Mouse (Mus musculus) adrenal gland, adult 8-10 months (tissue): ENCODE data around the gene Gfy. TPM values are rescaled to one million over a fixed set of nuclear protein-coding genes. Genes with fewer than 3 reads are reported as not detected.

ENCODE experiments used
- DNase-seq: peaks from one replicate; pipeline ENCODE4 v3.0.0; 2022
- total RNA-seq, 4 experiments: library from RNA; stranded (reverse); gene quantifications; 2 replicates each; pipeline ENCODE4 v1.2.4; 2022

The Gfy gene
- total RNA-seq, 4 experiments from 2014 or later, result not detected

- DNase-seq, result no peak
These were observed 32.1 kb downstream of the Gfy start for GRCm38 (mm10) chr7:45147267-45147666.

DNA sequence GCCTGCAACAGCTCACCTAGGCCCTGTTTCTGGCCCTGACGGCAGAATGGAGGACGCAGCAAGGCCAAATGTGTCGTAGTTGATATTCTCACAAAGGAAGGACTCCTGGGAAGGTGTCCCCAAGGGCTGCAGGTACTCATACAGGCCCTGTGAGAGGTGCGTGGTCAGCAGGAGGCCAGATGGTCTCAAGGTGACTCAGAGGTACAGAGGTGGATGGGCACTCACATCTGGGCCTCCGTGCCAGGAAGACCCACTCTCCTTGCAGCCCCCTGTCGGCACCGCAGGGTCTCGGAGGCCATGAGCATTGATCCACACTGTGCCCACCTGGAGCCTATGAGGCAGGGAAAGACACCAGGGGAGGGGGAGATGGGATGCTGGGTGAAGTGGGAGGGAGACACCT is 33.9 kb downstream of the Gfy start:
- no peak for DNase-seq

GRCm38 (mm10) chr7:45144368-45145174 is 34.8 kb downstream of the Gfy start:
- DNase-seq, result no peak

- no peak for DNase-seq
These were observed 37.5 kb downstream of the Gfy start for GRCm38 (mm10) chr7:45141914-45142313.

GRCm38 (mm10) chr7:45141319-45141718 is 38.0 kb downstream of the Gfy start:
- DNase-seq, result no peak

- peak; percentile 74 for DNase-seq
These were observed 39.3 kb downstream of the Gfy start for GRCm38 (mm10) chr7:45139904-45140723.

GRCm38 (mm10) chr7:45138403-45138802 is 41.0 kb downstream of the Gfy start:
- DNase-seq, result no peak

DNA sequence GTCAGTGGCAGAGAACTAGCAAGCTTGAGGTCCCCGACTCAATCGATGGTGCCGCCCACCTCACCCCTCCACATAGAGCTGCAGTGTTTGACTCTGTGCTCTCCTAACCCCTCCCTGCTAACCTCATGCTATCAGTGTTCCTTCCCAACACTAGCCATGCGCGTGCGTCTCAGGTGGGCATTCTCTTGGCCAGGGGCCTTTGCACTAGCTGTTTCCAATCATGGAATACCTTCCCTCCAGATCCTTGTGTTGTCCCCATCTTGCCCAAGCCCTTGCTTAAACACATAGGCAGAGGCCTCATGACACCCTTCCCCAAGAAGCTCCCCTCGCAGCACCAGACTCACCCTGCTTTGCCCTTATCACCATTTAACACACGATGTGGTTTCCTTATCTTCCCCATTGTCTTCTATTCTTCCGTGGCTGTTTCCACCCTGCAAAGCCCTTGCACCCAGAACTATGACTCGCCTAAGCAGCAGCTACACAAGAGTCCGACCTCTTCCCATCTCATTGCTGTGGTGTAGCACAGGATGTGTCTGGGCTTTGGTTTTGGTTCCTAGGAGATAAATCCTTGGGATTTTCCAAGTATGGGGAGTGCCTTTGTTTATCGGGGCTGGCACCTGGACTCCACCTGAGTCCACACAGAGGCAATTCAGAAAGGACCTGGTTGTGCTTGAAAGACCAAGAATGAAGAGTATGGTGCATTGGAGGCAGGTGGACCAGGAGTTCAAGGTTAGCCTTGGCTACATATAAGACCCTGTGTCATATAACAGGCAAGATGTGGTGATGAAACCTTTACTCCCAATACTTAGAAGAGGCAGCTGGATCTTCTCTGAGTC is 42.0 kb downstream of the Gfy start:
- no peak for DNase-seq

DNA sequence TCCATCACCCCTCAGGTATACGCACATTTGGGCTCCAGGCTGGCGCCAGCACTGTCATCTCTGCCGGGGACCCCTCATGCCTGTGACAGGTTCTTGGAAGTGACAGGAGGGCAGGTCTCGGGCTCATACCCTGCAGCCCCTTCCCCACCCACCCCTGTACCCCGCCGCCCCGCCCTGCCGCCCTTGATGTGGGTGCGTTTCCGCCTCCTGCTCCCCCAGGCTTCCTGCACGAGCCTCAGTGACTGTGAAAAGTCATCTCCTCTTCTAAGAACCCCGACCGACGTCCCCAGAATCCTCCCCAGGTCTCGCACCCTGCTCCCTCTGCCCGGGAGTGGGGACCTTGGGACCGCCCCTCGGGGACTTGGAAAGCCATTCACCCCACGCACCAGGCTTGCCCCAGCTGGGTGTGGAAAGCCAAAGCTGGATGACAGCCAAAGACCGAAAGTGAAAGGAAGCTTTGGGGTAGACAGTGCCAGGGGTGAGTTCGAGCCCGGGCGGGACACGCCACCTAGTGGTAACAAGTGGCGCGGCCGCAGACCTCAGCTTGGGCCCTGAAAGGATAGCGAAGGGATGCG is 43.3 kb downstream of the Gfy start, which contains the start of the genes Gm45713 and Flt3l:
Gene Gm45713 (minus strand): TSS at position 239 of the 575 bp plus-strand sequence.
Gene Flt3l (minus strand): TSS at position 440 of the 575 bp plus-strand sequence.
- DNase-seq, result peak; percentile 92

DNA sequence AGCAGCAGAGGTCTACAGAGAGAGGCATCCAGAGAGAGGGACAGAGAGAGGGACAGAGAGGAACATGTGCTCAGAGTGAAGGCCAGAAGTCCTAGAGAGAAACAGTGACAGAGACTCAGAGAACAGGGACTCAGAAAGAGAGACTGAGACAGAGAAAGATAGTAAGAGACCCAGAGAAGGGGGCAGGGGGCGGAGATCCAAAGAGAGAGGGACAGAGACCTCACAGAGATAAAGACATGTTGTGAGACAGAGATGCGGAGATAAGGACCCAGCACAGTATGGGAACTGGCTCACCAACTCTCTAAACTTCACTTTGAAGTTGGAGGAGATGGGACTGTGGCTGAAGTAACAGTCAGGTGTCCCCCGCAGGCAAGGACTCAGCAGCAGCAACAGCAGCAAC is 44.0 kb downstream of the Gfy start:
- DNase-seq, result no peak

DNA sequence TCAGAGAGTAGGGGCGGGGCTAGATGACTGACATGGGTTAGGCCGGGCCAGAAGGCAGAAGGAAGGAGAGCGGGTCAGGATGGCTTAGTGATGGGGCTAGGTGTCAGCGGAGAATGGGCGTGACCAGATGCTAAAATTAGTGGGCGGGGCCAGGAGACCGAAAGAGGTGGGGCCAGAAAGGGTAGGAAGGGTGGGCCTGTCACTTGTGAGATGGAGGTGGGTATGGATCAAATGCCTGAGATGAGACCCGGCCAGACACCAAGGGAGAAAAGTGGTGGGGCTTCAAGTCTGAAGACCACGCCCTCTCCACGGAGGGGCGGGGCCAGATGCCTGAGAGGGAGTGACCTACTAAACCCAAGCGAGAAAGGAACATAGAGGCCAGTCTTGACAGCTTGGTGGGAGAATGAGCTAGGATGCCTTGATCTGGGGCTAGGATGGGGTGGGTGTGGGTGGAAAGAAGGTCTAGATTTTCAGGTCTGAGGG is 44.8 kb downstream of the Gfy start:
- no peak for DNase-seq

DNA sequence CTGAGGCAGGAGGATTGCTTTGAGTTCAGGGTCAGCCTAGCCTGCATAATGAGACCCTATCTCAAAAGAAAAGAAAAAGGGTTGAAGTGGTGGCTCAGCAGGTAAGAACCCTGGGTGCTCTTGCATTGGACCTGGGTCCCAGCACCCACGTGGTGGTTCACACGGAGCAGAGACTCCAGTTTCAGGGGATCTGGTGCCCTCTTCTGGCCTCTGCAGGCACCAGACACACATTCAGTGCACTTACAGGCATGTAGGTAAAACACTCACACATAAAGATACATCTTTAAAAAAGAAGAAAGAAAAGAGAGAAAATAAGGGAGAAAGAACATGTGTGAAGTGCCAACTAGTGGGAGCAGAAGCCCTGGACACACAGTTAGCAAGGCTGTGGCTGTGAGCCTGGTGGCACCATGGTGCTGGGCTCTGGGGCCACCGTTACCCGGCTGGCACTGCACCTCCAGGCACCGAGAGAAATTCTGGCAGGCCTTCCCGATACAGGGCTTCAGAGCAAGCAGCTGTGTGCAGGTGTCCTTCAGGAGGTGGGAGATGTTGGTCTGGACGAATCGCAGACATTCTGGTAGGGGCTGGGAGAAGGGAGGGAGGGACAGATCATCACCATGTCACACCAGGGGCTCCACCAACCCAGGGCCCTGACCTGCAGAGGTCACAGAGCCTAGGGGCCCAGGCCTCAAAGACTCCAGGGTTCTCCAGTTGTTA is 45.8 kb downstream of the Gfy start:
- DNase-seq, result no peak

DNA sequence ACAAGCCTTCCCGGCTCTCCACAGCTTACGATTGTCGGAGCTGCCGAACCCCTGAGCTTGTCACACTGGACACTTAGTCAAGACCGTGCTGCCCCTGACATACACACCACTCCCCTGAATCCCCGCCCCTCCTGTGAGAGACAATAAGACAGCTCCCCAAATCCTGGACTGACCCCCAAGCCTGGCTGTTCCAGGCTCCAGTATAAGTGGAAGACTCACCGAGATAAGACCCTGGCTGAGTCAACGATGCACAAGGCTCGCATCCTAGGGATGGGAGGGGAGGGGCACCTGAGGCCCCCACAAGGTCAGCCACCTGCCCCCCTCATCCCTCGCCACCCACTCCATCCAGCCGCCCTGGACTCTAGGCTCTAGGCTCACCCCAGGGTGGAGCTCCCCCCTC is 47.5 kb downstream of the Gfy start:
- no peak for DNase-seq

DNA sequence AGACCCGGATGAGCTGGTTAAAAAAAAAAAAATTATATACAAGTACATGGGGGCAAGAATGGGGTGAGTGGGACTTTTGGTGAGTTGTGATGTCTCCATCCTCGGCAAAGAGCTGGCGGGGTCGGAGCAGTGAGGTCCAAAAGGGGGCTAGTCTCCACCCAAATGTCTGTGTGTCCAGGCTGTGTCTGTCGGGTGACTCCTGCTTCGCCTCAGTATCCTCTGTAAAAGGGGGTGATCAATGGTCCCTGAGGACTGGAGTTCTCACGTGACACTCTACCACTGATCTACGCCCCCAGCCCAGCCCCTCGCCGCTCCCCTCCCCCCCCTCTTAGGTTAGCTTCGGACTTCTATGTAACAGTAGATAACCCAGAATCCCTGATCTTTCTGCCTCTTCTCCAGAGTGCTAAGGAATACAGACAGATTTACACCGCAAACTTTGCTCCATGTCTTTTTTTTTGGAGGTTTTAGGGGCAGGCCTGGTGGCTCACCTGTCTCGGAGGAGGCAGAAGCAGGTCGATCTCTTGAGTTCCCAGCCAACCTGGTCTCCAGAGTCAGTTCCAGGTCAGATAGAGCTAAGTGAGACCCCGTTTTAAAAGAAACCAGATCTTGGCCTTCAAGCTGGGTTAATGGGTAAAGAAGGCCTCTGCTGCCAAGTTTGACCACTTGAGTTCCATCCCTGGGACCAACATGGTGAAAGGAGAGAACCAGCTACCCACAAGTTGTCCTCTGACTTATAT is 49.4 kb downstream of the Gfy start:
- DNase-seq, result no peak

GRCm38 (mm10) chr7:45129318-45129717 is 50.1 kb downstream of the Gfy start:
- no peak for DNase-seq

DNA sequence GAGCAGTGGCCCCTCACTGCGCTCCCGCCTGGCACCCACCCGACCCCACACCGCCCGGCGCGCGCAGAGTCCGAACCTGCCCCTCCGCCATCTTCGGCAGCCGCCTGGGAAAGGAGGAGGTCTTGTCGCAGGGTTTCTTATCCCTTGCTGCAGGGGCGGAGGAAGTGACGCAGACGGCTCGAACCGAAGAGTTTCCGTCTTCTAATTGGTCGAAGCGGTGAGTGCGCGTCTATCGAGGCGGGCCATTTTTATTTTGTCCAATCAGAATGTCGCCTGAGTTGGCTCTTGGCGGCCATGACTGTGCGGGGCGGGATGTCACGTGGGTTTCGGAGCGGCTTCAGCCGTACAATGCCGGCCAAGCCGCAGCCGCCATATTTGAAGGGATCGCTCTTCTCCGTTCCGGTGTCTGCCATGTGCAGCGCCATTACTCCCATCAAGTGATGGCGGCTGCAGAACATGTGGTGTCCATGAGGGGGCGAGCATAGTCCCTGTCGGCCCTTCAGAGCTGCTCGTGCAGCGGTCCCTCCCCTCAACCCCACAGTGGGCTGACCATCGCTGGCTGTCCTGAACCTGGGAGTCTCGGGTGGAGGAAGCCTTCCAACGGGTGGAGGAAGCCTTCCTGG is 50.6 kb downstream of the Gfy start, which contains the start of gene Rpl13a:
Gene Rpl13a (minus strand): TSS at position 138 of the 623 bp plus-strand sequence.
- DNase-seq, result peak; percentile 99

DNA sequence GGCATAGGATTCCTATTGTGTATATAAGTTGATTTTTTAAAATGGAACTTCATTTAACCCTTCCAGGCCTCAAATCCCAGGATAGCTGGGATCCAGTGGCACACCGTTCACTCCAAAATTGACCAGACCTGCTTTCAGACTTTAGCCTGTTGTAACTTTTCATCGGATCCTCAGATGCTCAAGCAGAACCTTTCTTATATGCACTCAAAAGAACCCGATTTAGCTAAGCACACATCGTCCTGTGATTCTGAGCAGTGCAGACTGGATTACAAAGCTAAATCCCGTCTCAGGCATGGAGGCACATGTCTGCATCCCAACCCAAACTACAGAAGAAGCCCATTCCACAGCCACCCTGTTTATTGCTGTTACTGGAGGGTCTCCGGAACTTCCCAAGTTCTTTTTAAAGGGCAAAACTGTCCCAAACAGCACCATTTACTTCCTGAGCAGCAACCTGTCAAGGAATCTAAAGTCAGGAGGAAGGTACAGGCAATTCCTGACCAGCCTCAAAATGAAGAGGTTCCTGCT is 51.6 kb downstream of the Gfy start:
- no peak for DNase-seq

- DNase-seq, result no peak
These were observed 52.3 kb downstream of the Gfy start for GRCm38 (mm10) chr7:45126844-45127699.
